Mouse (Mus musculus): Measurements from ENCODE around the gene Gon7. TPM values are rescaled to one million over a fixed set of nuclear protein-coding genes. Genes with fewer than 3 reads are reported as not detected.

Gene Gon7
- polyA plus RNA-seq, 1 experiment from 2014 or later, result 15.1 TPM

GRCm38 (mm10) chr12:102704457-102705198 lies 53.0 kb downstream of the Gon7 start, which contains the start of gene Itpk1:
Gene Itpk1, minus strand, starts transcription at chr12:102704930.
- peak within 1 kb of the TSS; percentile 79 for H3K4me3 ChIP-seq (ENCODE audit: low read depth, low read length)
- H3K4me2 ChIP-seq (replicated peaks; ENCODE audit: low read depth, low read length), result peak within 1 kb of the TSS; percentile 99
- peak; percentile 93 for ATAC-seq
- H3K27ac ChIP-seq (ENCODE audit: low read length), result peak within 1 kb of the TSS; percentile 92
- H3K4me1 ChIP-seq (ENCODE audit: insufficient read depth, low read depth, low read length), result peaks cover 27% of the 10 kb centered on the region; the same call in 1 of the 2 replicates
- under 1% methylated on average over 50 of the region's 105 CpGs for WGBS
- H3K9ac ChIP-seq (replicated peaks; ENCODE audit: low read depth), result peak within 1 kb of the TSS; percentile 76
- no peak for TF ChIP-seq CTCF (IDR thresholded peaks at IDR 0.05)
- no peaks in the 10 kb centered on the region for H3K27me3 ChIP-seq (replicated peaks; ENCODE audit: insufficient read depth, low read length)
- H3K9me3 ChIP-seq (ENCODE audit: low read length), result no peaks in the 10 kb centered on the region
- H3K36me3 ChIP-seq (ENCODE audit: insufficient read depth, low read length), result no peaks in the 10 kb centered on the region
- peak; percentile 79 for DNase-seq (ENCODE audit: low spot score)

- Histone ChIP-seq H3K27ac (ENCODE audit: low read length) (0 out of 2 replicates have a peak overlapping the region, but pooled peaks have one; percentile 92), H3K4me2 (replicated peaks; ENCODE audit: low read depth, low read length) (peak overlapping the region; percentile 99), H3K36me3 (ENCODE audit: insufficient read depth, low read length) (no peaks in the 10 kb centered on the region), H3K4me1 (ENCODE audit: insufficient read depth, low read depth, low read length) (peaks cover 27% of the 10 kb centered on the region; the same call in 1 of the 2 replicates), H3K9ac (replicated peaks; ENCODE audit: low read depth) (peak overlapping the region; percentile 54), H3K4me3 (ENCODE audit: low read depth, low read length) (peak overlapping the region; percentile 79), H3K27me3 (replicated peaks; ENCODE audit: insufficient read depth, low read length) (no peaks in the 10 kb centered on the region), H3K9me3 (ENCODE audit: low read length) (no peaks in the 10 kb centered on the region)
- WGBS, result 15% methylated on average over 17 of the region's 17 CpGs
- TF ChIP-seq EP300 (IDR thresholded peaks at IDR 0.05) (no peak), CTCF (IDR thresholded peaks at IDR 0.05) (no peak)
- ATAC-seq (no peak), DNase-seq (ENCODE audit: low spot score) (no peak)
Measured at GRCm38 (mm10) chr12:102703921-102704408, 53.6 kb downstream of the Gon7 start.

DNA sequence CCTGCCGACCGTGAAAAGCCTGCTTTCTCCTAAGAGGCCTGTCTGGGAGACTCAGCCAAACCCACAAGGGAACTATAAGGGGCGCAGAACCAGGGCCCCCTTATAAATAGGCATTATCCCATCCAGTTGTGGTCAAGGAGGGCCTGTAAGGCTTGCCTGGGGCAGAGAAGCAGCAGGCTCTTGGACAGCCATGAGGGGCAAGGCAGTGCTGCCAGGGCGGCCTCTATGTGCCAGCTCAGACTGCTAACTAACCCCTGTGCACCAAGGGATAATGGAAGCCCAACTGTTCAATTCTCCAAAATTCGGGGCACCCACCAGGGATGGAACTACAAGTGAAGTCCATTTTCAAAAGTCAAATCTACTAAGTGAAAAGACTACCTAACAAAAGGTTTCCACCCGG lies 54.2 kb downstream of the Gon7 start:
- peak overlapping the region; percentile 99 for H3K4me2 ChIP-seq (replicated peaks; ENCODE audit: low read depth, low read length)
- TF ChIP-seq EP300 (IDR thresholded peaks at IDR 0.05) (no peak), CTCF (IDR thresholded peaks at IDR 0.05) (no peak)
- H3K27ac ChIP-seq (ENCODE audit: low read length), result no peak overlapping the region
- no peak for DNase-seq (ENCODE audit: low spot score)
- ATAC-seq, result no peak
- H3K36me3 ChIP-seq (ENCODE audit: insufficient read depth, low read length), result no peaks in the 10 kb centered on the region
- peaks cover 27% of the 10 kb centered on the region; the same call in 1 of the 2 replicates for H3K4me1 ChIP-seq (ENCODE audit: insufficient read depth, low read depth, low read length)
- no peaks in the 10 kb centered on the region for H3K27me3 ChIP-seq (replicated peaks; ENCODE audit: insufficient read depth, low read length)
- no peak overlapping the region for H3K9ac ChIP-seq (replicated peaks; ENCODE audit: low read depth)
- no peaks in the 10 kb centered on the region for H3K9me3 ChIP-seq (ENCODE audit: low read length)
- no peak overlapping the region for H3K4me3 ChIP-seq (ENCODE audit: low read depth, low read length)
- WGBS, result 51% methylated on average over 6 of the region's 6 CpGs

Other genes starting within 250 kb of the Gon7 start
- 0.49 and 0.54 TPM in 2 replicates for gene Chga, start 202.8 kb downstream of the Gon7 start, polyA plus RNA-seq (2015; fragmentation: Nextera tagmentation; extraction: Ambion mirVana)
- 9.7 and 10.9 TPM in 2 replicates for gene Itpk1, start 52.9 kb downstream of the Gon7 start, polyA plus RNA-seq (2015; fragmentation: Nextera tagmentation; extraction: Ambion mirVana)
- 9.7 and 10.1 TPM in 2 replicates for gene Moap1, start 14.1 kb downstream of the Gon7 start, polyA plus RNA-seq (2015; fragmentation: Nextera tagmentation; extraction: Ambion mirVana)
- 9.9 and 12.5 TPM in 2 replicates for gene Tmem251, start 14.0 kb downstream of the Gon7 start, polyA plus RNA-seq (2015; fragmentation: Nextera tagmentation; extraction: Ambion mirVana)
- gene Gm28051, start within 50 bp of the Gon7 start, polyA plus RNA-seq (2015; fragmentation: Nextera tagmentation; extraction: Ambion mirVana), result not detected in 2 replicates
- gene Ubr7, start 164 bp upstream of the Gon7 start, polyA plus RNA-seq (2015; fragmentation: Nextera tagmentation; extraction: Ambion mirVana), result 20.7 and 23.1 TPM in 2 replicates
- 11.8 and 12.2 TPM in 2 replicates for gene Gm20604, start 869 bp upstream of the Gon7 start, polyA plus RNA-seq (2015; fragmentation: Nextera tagmentation; extraction: Ambion mirVana)
- gene Btbd7, start 120.7 kb upstream of the Gon7 start, polyA plus RNA-seq (2015; fragmentation: Nextera tagmentation; extraction: Ambion mirVana), result 14.7 and 17.1 TPM in 2 replicates
- not detected in 2 replicates for gene Cox8c, start 141.5 kb upstream of the Gon7 start, polyA plus RNA-seq (2015; fragmentation: Nextera tagmentation; extraction: Ambion mirVana)
- gene Unc79, start 191.1 kb upstream of the Gon7 start, polyA plus RNA-seq (2015; fragmentation: Nextera tagmentation; extraction: Ambion mirVana), result 0.24 and 0.57 TPM in 2 replicates

Measured in lung, postnatal 0 days (tissue).